In the genomic region with DNA sequence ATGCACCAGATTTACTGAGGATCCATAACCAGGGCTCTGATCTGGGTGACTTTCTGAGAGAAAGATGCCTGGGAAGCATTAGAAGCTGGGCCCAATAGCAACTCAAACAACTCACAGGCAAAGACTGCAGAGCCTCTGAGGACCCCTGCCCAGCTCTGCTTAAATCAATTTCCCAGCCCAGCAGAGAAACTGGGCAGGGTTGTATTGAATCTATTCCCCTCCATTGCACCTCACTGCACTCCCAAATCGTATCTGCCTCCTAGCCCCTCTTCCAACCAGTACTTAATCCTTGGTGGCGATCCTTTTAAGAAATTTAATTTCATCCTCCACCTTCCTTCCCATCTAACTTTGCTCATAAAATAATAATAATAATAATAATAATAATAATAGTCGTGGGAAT, we compare ENCODE assay signal across 15 mouse cellular contexts.
"Had no signal": no experiment of that assay in that cellular context is flagged by ENCODE, and none has a peak within 500 bp of the region (broad histone marks: within the 10 kb centered on the region; RNA-seq: fewer than 3 reads in every experiment).

No protein-coding gene starts in this region.

- DNase-seq: kidney, adult 8-10 months; kidney, postnatal 10 days; kidney, postnatal 36 days; layer of hippocampus, adult 9-11 months; liver, embryonic 13.5 days; lung, adult 2 months; lung, postnatal 14 days; lung, postnatal 4 days; thymus, adult 18-20 months; thymus, postnatal 36 days had no signal

- H3K36me3 ChIP-seq: kidney, embryonic 15.5 days; liver, embryonic 13.5 days; midbrain, embryonic 12.5 days; neural tube, embryonic 12.5 days; neural tube, embryonic 15.5 days had no signal

- H3K27me3 ChIP-seq: liver, embryonic 13.5 days; neural tube, embryonic 12.5 days; neural tube, embryonic 15.5 days had no signal

- H3K4me2 ChIP-seq: kidney, embryonic 15.5 days; liver, embryonic 13.5 days; midbrain, embryonic 12.5 days; neural tube, embryonic 12.5 days; neural tube, embryonic 15.5 days had no signal

- H3K27ac ChIP-seq: kidney, embryonic 15.5 days; liver, embryonic 13.5 days; midbrain, embryonic 12.5 days; neural tube, embryonic 12.5 days; neural tube, embryonic 15.5 days had no signal

- H3K4me1 ChIP-seq: kidney, embryonic 15.5 days; liver, embryonic 13.5 days; neural tube, embryonic 12.5 days; neural tube, embryonic 15.5 days had no signal

- H3K9me3 ChIP-seq: kidney, embryonic 15.5 days; liver, embryonic 13.5 days; midbrain, embryonic 12.5 days; neural tube, embryonic 12.5 days; neural tube, embryonic 15.5 days had no signal

- H3K9ac ChIP-seq: kidney, embryonic 15.5 days; liver, embryonic 13.5 days; midbrain, embryonic 12.5 days; neural tube, embryonic 12.5 days; neural tube, embryonic 15.5 days had no signal

- ATAC-seq: midbrain, embryonic 16.5 days had no signal

- H3K4me3 ChIP-seq: kidney, embryonic 15.5 days; liver, embryonic 13.5 days; midbrain, embryonic 12.5 days; neural tube, embryonic 12.5 days; neural tube, embryonic 15.5 days had no signal
